Mouse (Mus musculus): Measurements from ENCODE around the gene Wfdc8. TPM values are rescaled to one million over a fixed set of nuclear protein-coding genes. Genes with fewer than 3 reads are reported as not detected.
"Not testable (repeated sequence)": the region's sequence is repeated elsewhere in the genome, so short reads cannot be mapped to it uniquely, and the experiment has no call there.

Gene Wfdc8
- polyA plus RNA-seq (2012; rRNA removed), result 3.8 and 15.4 TPM in 2 replicates

- not testable (repeated sequence) for H3K27ac ChIP-seq (ENCODE audit: control insufficient read depth, insufficient read depth, low read depth, low read length); H3K36me3 ChIP-seq (ENCODE audit: control insufficient read depth, insufficient read depth, low read length); H3K4me3 ChIP-seq (ENCODE audit: control insufficient read depth, low read depth, low read length); H3K4me1 ChIP-seq (ENCODE audit: control insufficient read depth, insufficient read depth, low read length); H3K27me3 ChIP-seq (ENCODE audit: control insufficient read depth, insufficient read depth, low read length)
Observed at GRCm38 (mm10) chr2:164613471-164613870, at the start of gene Wfdc8, which contains the start of gene Wfdc6b. TSS of gene Wfdc8 (minus strand) at chr2:164613626. TSS of gene Wfdc6b (plus strand) at chr2:164613522.

- Histone ChIP-seq H3K27ac (ENCODE audit: control insufficient read depth, insufficient read depth, low read depth, low read length) (peak within 1 kb of the TSS; percentile 61), H3K27me3 (ENCODE audit: control insufficient read depth, insufficient read depth, low read length) (no peaks in the 10 kb centered on the region), H3K4me3 (ENCODE audit: control insufficient read depth, low read depth, low read length) (peak within 1 kb of the TSS; percentile 82), H3K4me1 (ENCODE audit: control insufficient read depth, insufficient read depth, low read length) (peaks cover 6% of the 10 kb centered on the region), H3K36me3 (ENCODE audit: control insufficient read depth, insufficient read depth, low read length) (no peaks in the 10 kb centered on the region)
- TF ChIP-seq POLR2A (IDR thresholded peaks at IDR 0.05; ENCODE audit: control insufficient read depth, low read depth, low read length) (no peak), CTCF (IDR thresholded peaks at IDR 0.05; ENCODE audit: control insufficient read depth, insufficient read depth, insufficient replicate concordance, low read depth, low read length) (no peak)
Observed at GRCm38 (mm10) chr2:164656483-164656882, 43.1 kb upstream of the Wfdc8 start, which contains the start of gene Wfdc9. TSS of gene Wfdc9 (minus strand) at chr2:164656583.

- H3K4me3 ChIP-seq (ENCODE audit: control insufficient read depth, low read depth, low read length), result peak within 1 kb of the TSS; percentile 82
Observed at GRCm38 (mm10) chr2:164655858-164656257, 42.4 kb upstream of the Wfdc8 start, which contains the start of gene Wfdc10. TSS of gene Wfdc10 (plus strand) at chr2:164656046.

GRCm38 (mm10) chr2:164641881-164642673 lies 28.7 kb upstream of the Wfdc8 start:
- no peaks in the 10 kb centered on the region for H3K27me3 ChIP-seq (ENCODE audit: control insufficient read depth, insufficient read depth, low read length)
- peaks cover 4% of the 10 kb centered on the region for H3K4me1 ChIP-seq (ENCODE audit: control insufficient read depth, insufficient read depth, low read length)
- H3K36me3 ChIP-seq (ENCODE audit: control insufficient read depth, insufficient read depth, low read length), result no peaks in the 10 kb centered on the region
- peak overlapping the region; percentile 48 for H3K27ac ChIP-seq (ENCODE audit: control insufficient read depth, insufficient read depth, low read depth, low read length)
- H3K4me3 ChIP-seq (ENCODE audit: control insufficient read depth, low read depth, low read length), result no peak overlapping the region
- TF ChIP-seq POLR2A (IDR thresholded peaks at IDR 0.05; ENCODE audit: control insufficient read depth, low read depth, low read length) (no peak), CTCF (IDR thresholded peaks at IDR 0.05; ENCODE audit: control insufficient read depth, insufficient read depth, insufficient replicate concordance, low read depth, low read length) (no peak)

More at GRCm38 (mm10) chr2:164655858-164656257, 42.4 kb upstream of the Wfdc8 start, which contains the start of gene Wfdc10:
- Histone ChIP-seq H3K27ac (ENCODE audit: control insufficient read depth, insufficient read depth, low read depth, low read length) (peak within 1 kb of the TSS; percentile 61), H3K36me3 (ENCODE audit: control insufficient read depth, insufficient read depth, low read length) (no peaks in the 10 kb centered on the region), H3K27me3 (ENCODE audit: control insufficient read depth, insufficient read depth, low read length) (no peaks in the 10 kb centered on the region), H3K4me1 (ENCODE audit: control insufficient read depth, insufficient read depth, low read length) (peaks cover 6% of the 10 kb centered on the region)
- TF ChIP-seq POLR2A (IDR thresholded peaks at IDR 0.05; ENCODE audit: control insufficient read depth, low read depth, low read length), result peak; percentile 72
- TF ChIP-seq CTCF (IDR thresholded peaks at IDR 0.05; ENCODE audit: control insufficient read depth, insufficient read depth, insufficient replicate concordance, low read depth, low read length), result peak; percentile 93

GRCm38 (mm10) chr2:164641129-164641528 lies 27.7 kb upstream of the Wfdc8 start:
- Histone ChIP-seq H3K27me3 (ENCODE audit: control insufficient read depth, insufficient read depth, low read length) (no peaks in the 10 kb centered on the region), H3K4me3 (ENCODE audit: control insufficient read depth, low read depth, low read length) (no peak overlapping the region), H3K4me1 (ENCODE audit: control insufficient read depth, insufficient read depth, low read length) (peaks cover 4% of the 10 kb centered on the region), H3K27ac (ENCODE audit: control insufficient read depth, insufficient read depth, low read depth, low read length) (peak overlapping the region; percentile 70), H3K36me3 (ENCODE audit: control insufficient read depth, insufficient read depth, low read length) (no peaks in the 10 kb centered on the region)
- no peak for TF ChIP-seq POLR2A (IDR thresholded peaks at IDR 0.05; ENCODE audit: control insufficient read depth, low read depth, low read length)
- no peak for TF ChIP-seq CTCF (IDR thresholded peaks at IDR 0.05; ENCODE audit: control insufficient read depth, insufficient read depth, insufficient replicate concordance, low read depth, low read length)

- Histone ChIP-seq H3K36me3 (ENCODE audit: control insufficient read depth, insufficient read depth, low read length) (no peaks in the 10 kb centered on the region), H3K27ac (ENCODE audit: control insufficient read depth, insufficient read depth, low read depth, low read length) (no peak within 1 kb of the TSS), H3K27me3 (ENCODE audit: control insufficient read depth, insufficient read depth, low read length) (no peaks in the 10 kb centered on the region), H3K4me1 (ENCODE audit: control insufficient read depth, insufficient read depth, low read length) (peaks cover 4% of the 10 kb centered on the region), H3K4me3 (ENCODE audit: control insufficient read depth, low read depth, low read length) (peak within 1 kb of the TSS; percentile 68)
- TF ChIP-seq CTCF (IDR thresholded peaks at IDR 0.05; ENCODE audit: control insufficient read depth, insufficient read depth, insufficient replicate concordance, low read depth, low read length), result no peak
Observed at GRCm38 (mm10) chr2:164638696-164639095, 25.3 kb upstream of the Wfdc8 start, which contains the start of gene Wfdc16. TSS of gene Wfdc16 (minus strand) at chr2:164638796.

GRCm38 (mm10) chr2:164635266-164635665 lies 21.8 kb upstream of the Wfdc8 start:
- Histone ChIP-seq H3K4me3 (ENCODE audit: control insufficient read depth, low read depth, low read length) (peak overlapping the region; percentile 17; the same call in 1 of the 2 replicates), H3K36me3 (ENCODE audit: control insufficient read depth, insufficient read depth, low read length) (no peaks in the 10 kb centered on the region), H3K4me1 (ENCODE audit: control insufficient read depth, insufficient read depth, low read length) (no peaks in the 10 kb centered on the region; the same call in 1 of the 2 replicates), H3K27ac (ENCODE audit: control insufficient read depth, insufficient read depth, low read depth, low read length) (no peak overlapping the region), H3K27me3 (ENCODE audit: control insufficient read depth, insufficient read depth, low read length) (no peaks in the 10 kb centered on the region)
- TF ChIP-seq CTCF (IDR thresholded peaks at IDR 0.05; ENCODE audit: control insufficient read depth, insufficient read depth, insufficient replicate concordance, low read depth, low read length), result 0 out of 2 replicates have a peak, but pooled peaks have one; percentile 8
- no peak for TF ChIP-seq POLR2A (IDR thresholded peaks at IDR 0.05; ENCODE audit: control insufficient read depth, low read depth, low read length)
